Mouse (Mus musculus) intestine, embryonic 14.5 days (tissue): ENCODE measurements around the gene Mecr. TPM values are rescaled to one million over a fixed set of nuclear protein-coding genes. Genes with fewer than 3 reads are reported as not detected.
"Not testable (repeated sequence)": the region's sequence is repeated elsewhere in the genome, so short reads cannot be mapped to it uniquely, and the experiment has no call there.

Experiments used
- ATAC-seq: fragments of 200-750 bp; cut with Nextera tagmentation; replicated peaks from 2 replicates; pipeline ENCODE4 v1.8.0; 2017; ENCODE audit warnings: low read depth, moderate number of reproducible peaks, moderate TSS enrichment, moderate library complexity; ENCODE audit not compliant: low FRiP score, low TSS enrichment
- DNase-seq: peaks from one replicate; pipeline ENCODE4 v3.0.0-alpha.2; 2018; ENCODE audit warnings: low spot score
- H3K27ac ChIP-seq: fragments of 300-500 bp; sonication (generic); 2 replicates; pipeline ENCODE4 v1.5.1; 2014; ENCODE audit warnings: low read depth, mild to moderate bottlenecking, control low read depth
- H3K27me3 ChIP-seq: fragments of 300-500 bp; sonication (generic); replicated peaks from 2 replicates; pipeline ENCODE4 v1.6.1; 2014; ENCODE audit warnings: low read length, control low read depth; ENCODE audit not compliant: control insufficient read depth, insufficient read depth
- H3K36me3 ChIP-seq: fragments of 300-500 bp; sonication (generic); 2 replicates; pipeline ENCODE4 v1.6.1; 2014; ENCODE audit warnings: low read length, control low read depth; ENCODE audit not compliant: control insufficient read depth, insufficient read depth
- H3K4me1 ChIP-seq: fragments of 300-500 bp; sonication (generic); replicated peaks from 2 replicates; pipeline ENCODE4 v1.6.1; 2014; ENCODE audit warnings: low read length, control low read depth, mixed read lengths; ENCODE audit not compliant: control insufficient read depth, insufficient read depth
- H3K4me2 ChIP-seq: fragments of 300-500 bp; sonication (generic); 2 replicates; pipeline ENCODE4 v1.6.1; 2014; ENCODE audit warnings: low read length
- H3K4me3 ChIP-seq: fragments of 300-500 bp; sonication (generic); 2 replicates; pipeline ENCODE4 v1.5.1; 2014; ENCODE audit warnings: low read depth, low read length, control low read depth, mixed read lengths
- H3K9ac ChIP-seq: fragments of 300-500 bp; sonication (generic); 2 replicates; pipeline ENCODE4 v1.6.1; 2014; ENCODE audit warnings: mild to moderate bottlenecking, low read length
- H3K9me3 ChIP-seq: fragments of 300-500 bp; sonication (generic); 2 replicates; pipeline ENCODE4 v1.6.1; 2016; ENCODE audit warnings: low read length, control low read depth; ENCODE audit not compliant: control insufficient read depth
- WGBS: fragments of 180-500 bp; shearing (Covaris S2); extraction: QIAGEN DNeasy Blood & Tissue Kit; methylation state at CpG from one replicate; pipeline ENCODE4 v1.1.7; 2014; 5-methylcytosine and 5-hydroxymethylcytosine counted together
- polyA plus RNA-seq: library from polyadenylated mRNA; unstranded; fragments of >200 nt; fragmentation: Nextera tagmentation; extraction: Ambion mirVana; gene quantifications from 2 replicates; pipeline ENCODE4 v1.2.1, GENCODE M21; 2014

Mecr gene
- polyA plus RNA-seq = 59.3 and 62.3 TPM in 2 replicates

GRCm38 (mm10) chr4:131843290-131843743 lies at the start of gene Mecr:
TSS of gene Mecr (plus strand) at chr4:131843470.
- Histone ChIP-seq H3K4me3 (peak within 1 kb of the TSS; percentile 96), H3K36me3 (0 out of 2 replicates have a peak, but pooled peaks cover 7% of the 10 kb centered on the region), H3K27me3 (peaks cover 6% of the 10 kb centered on the region; the same call in 1 of the 2 replicates), H3K9me3 (no peaks in the 10 kb centered on the region), H3K4me1 (peaks cover 10% of the 10 kb centered on the region), H3K4me2 (peak within 1 kb of the TSS; percentile 90), H3K27ac (no peak within 1 kb of the TSS), H3K9ac (peak within 1 kb of the TSS; percentile 65)
- DNase-seq (peak; percentile 99), ATAC-seq (peak; percentile 81)
- WGBS = under 1% methylated on average over 37 of the region's 37 CpGs

- H3K9me3 ChIP-seq = no peaks in the 10 kb centered on the region
- no peak overlapping the region for H3K4me3 ChIP-seq
- WGBS = 75% methylated on average over 14 of the region's 14 CpGs
- no peaks in the 10 kb centered on the region for H3K4me1 ChIP-seq
- no peak overlapping the region for H3K4me2 ChIP-seq
- ATAC-seq = no peak
- no peaks in the 10 kb centered on the region for H3K36me3 ChIP-seq
- H3K27ac ChIP-seq = no peak overlapping the region
- no peak for DNase-seq
- no peak overlapping the region for H3K9ac ChIP-seq
- H3K27me3 ChIP-seq = no peaks in the 10 kb centered on the region
These were observed 46.8 kb upstream of the Mecr start for GRCm38 (mm10) chr4:131796312-131797080.

GRCm38 (mm10) chr4:131797483-131797882 lies 45.8 kb upstream of the Mecr start:
- DNase-seq = no peak
- H3K9ac ChIP-seq = no peak overlapping the region
- H3K4me2 ChIP-seq = no peak overlapping the region
- WGBS = 89% methylated on average over 7 of the region's 7 CpGs
- no peak overlapping the region for H3K4me3 ChIP-seq
- no peaks in the 10 kb centered on the region for H3K36me3 ChIP-seq
- no peak for ATAC-seq
- H3K27me3 ChIP-seq = no peaks in the 10 kb centered on the region
- no peaks in the 10 kb centered on the region for H3K4me1 ChIP-seq
- H3K9me3 ChIP-seq = no peaks in the 10 kb centered on the region
- no peak overlapping the region for H3K27ac ChIP-seq

- Histone ChIP-seq H3K4me3 (no peak overlapping the region), H3K4me1 (no peaks in the 10 kb centered on the region), H3K36me3 (no peaks in the 10 kb centered on the region), H3K27ac (no peak overlapping the region), H3K9me3 (no peaks in the 10 kb centered on the region), H3K9ac (no peak overlapping the region), H3K4me2 (no peak overlapping the region), H3K27me3 (no peaks in the 10 kb centered on the region)
- DNase-seq (no peak), ATAC-seq (no peak)
- 64% methylated on average over 12 of the region's 12 CpGs for WGBS
These were observed 45.4 kb upstream of the Mecr start for GRCm38 (mm10) chr4:131797920-131798319.

GRCm38 (mm10) chr4:131798968-131799367 lies 44.3 kb upstream of the Mecr start:
- Histone ChIP-seq H3K9ac (no peak overlapping the region), H3K4me3 (no peak overlapping the region), H3K27me3 (no peaks in the 10 kb centered on the region), H3K9me3 (no peaks in the 10 kb centered on the region), H3K4me2 (no peak overlapping the region), H3K4me1 (peaks cover 4% of the 10 kb centered on the region; the same call in 1 of the 2 replicates), H3K36me3 (no peaks in the 10 kb centered on the region), H3K27ac (no peak overlapping the region)
- DNase-seq = no peak
- 54% methylated on average over 3 of the region's 4 CpGs for WGBS
- no peak for ATAC-seq

GRCm38 (mm10) chr4:131803846-131804245 lies 39.4 kb upstream of the Mecr start:
- no peak for DNase-seq
- H3K9ac ChIP-seq = no peak overlapping the region
- no peak overlapping the region for H3K4me3 ChIP-seq
- no peak overlapping the region for H3K4me2 ChIP-seq
- no peak for ATAC-seq
- H3K4me1 ChIP-seq = peaks cover 5% of the 10 kb centered on the region; the same call in 1 of the 2 replicates
- no peaks in the 10 kb centered on the region for H3K9me3 ChIP-seq
- H3K36me3 ChIP-seq = no peaks in the 10 kb centered on the region
- H3K27me3 ChIP-seq = no peaks in the 10 kb centered on the region
- no peak overlapping the region; the same call in 1 of the 2 replicates for H3K27ac ChIP-seq
- WGBS = 51% methylated on average over 9 of the region's 9 CpGs

- H3K4me3 ChIP-seq, H3K4me2 ChIP-seq: not testable (repeated sequence)
- 98% methylated on average over 5 of the region's 6 CpGs for WGBS
These were observed 38.5 kb upstream of the Mecr start for GRCm38 (mm10) chr4:131804732-131805131.

GRCm38 (mm10) chr4:131805255-131805654 lies 38.0 kb upstream of the Mecr start:
- peaks cover 5% of the 10 kb centered on the region; the same call in 1 of the 2 replicates for H3K4me1 ChIP-seq
- no peaks in the 10 kb centered on the region for H3K36me3 ChIP-seq
- no peaks in the 10 kb centered on the region for H3K9me3 ChIP-seq
- no peak overlapping the region for H3K4me3 ChIP-seq
- no peaks in the 10 kb centered on the region for H3K27me3 ChIP-seq
- WGBS = 77% methylated on average over 3 of the region's 3 CpGs
- DNase-seq = no peak
- H3K27ac ChIP-seq = no peak overlapping the region
- H3K9ac ChIP-seq = no peak overlapping the region
- ATAC-seq = no peak
- H3K4me2 ChIP-seq = no peak overlapping the region

More at GRCm38 (mm10) chr4:131804732-131805131, 38.5 kb upstream of the Mecr start:
- not testable (repeated sequence) for H3K27ac ChIP-seq, H3K36me3 ChIP-seq, H3K9me3 ChIP-seq, DNase-seq, H3K4me1 ChIP-seq, H3K27me3 ChIP-seq, H3K9ac ChIP-seq
- ATAC-seq = peak; percentile 53; the same call in 1 of the 2 replicates

GRCm38 (mm10) chr4:131812458-131812857 lies 30.8 kb upstream of the Mecr start:
- Histone ChIP-seq H3K4me1 (no peaks in the 10 kb centered on the region), H3K4me3 (no peak overlapping the region), H3K9me3 (no peaks in the 10 kb centered on the region), H3K27ac (no peak overlapping the region), H3K4me2 (no peak overlapping the region), H3K36me3 (no peaks in the 10 kb centered on the region), H3K9ac (no peak overlapping the region), H3K27me3 (no peaks in the 10 kb centered on the region)
- 85% methylated on average over 11 of the region's 11 CpGs for WGBS
- DNase-seq = no peak
- no peak for ATAC-seq
